Mouse (Mus musculus) CH12.LX (cell line): ENCODE results near the gene Letmd1. TPM values are rescaled to one million over a fixed set of nuclear protein-coding genes. Genes with fewer than 3 reads are reported as not detected.

Source experiments
- DNase-seq: peaks from one replicate; pipeline ENCODE4 v3.0.0-alpha.2; 2013; ENCODE audit errors: extremely low read depth
- H3K27ac ChIP-seq: 2 replicates; pipeline ENCODE4 v1.5.1; 2012; ENCODE audit warnings: low read depth, mild to moderate bottlenecking, control low read depth, moderate library complexity; ENCODE audit not compliant: insufficient read depth
- H3K27me3 ChIP-seq: replicated peaks from 2 replicates; pipeline ENCODE3; 2012; ENCODE audit warnings: inconsistent platforms
- H3K36me3 ChIP-seq, 2 experiments: replicated peaks in 1 of 2; 2 replicates each; pipeline versions ENCODE3 to v1.6.1; 2012; ENCODE audit warnings: inconsistent platforms in 1 of 2, low read length in 1 of 2, mild to moderate bottlenecking in 1 of 2, mixed read lengths in 1 of 2, moderate library complexity in 1 of 2; ENCODE audit not compliant: control insufficient read depth in 1 of 2, insufficient read depth in 1 of 2
- H3K4me1 ChIP-seq, 2 experiments: 2 replicates each; pipeline ENCODE4 v1.6.1; 2012; ENCODE audit warnings: inconsistent platforms in 1 of 2, moderate library complexity in 1 of 2; ENCODE audit not compliant: insufficient read depth in 2 of 2, control insufficient read depth in 1 of 2
- H3K4me2 ChIP-seq: 2 replicates; pipeline ENCODE4 v1.6.1; 2012; ENCODE audit warnings: low read depth, mild to moderate bottlenecking, control low read depth; ENCODE audit not compliant: poor library complexity, insufficient read depth, severe bottlenecking
- H3K4me3 ChIP-seq, 3 experiments: fragments of 150-350 bp in 1 of 3; sonication (generic) in 1 of 3; replicated peaks in 1 of 3; 2 replicates each; pipeline versions ENCODE3 to v1.5.1; 2011 to 2012; ENCODE audit warnings: low read depth in 2 of 3, low read length in 2 of 3, mild to moderate bottlenecking in 2 of 3, moderate library complexity in 2 of 3, control low read depth in 1 of 3, improper control_type of control experiment in 1 of 3, inconsistent platforms in 1 of 3, mixed read lengths in 1 of 3; ENCODE audit not compliant: poor library complexity in 1 of 3
- H3K79me2 ChIP-seq: replicated peaks from 2 replicates; pipeline ENCODE4 v1.6.1; 2012; ENCODE audit warnings: mild to moderate bottlenecking, moderate library complexity; ENCODE audit not compliant: control insufficient read depth, poor library complexity, insufficient read depth, severe bottlenecking; ENCODE audit errors: extremely low read depth
- H3K9ac ChIP-seq: 2 replicates; pipeline ENCODE4 v1.6.1; 2012; ENCODE audit warnings: low read depth, mild to moderate bottlenecking, control low read depth, moderate library complexity; ENCODE audit not compliant: insufficient read depth
- H3K9me3 ChIP-seq: replicated peaks from 2 replicates; pipeline ENCODE3; 2012; ENCODE audit warnings: low read length, inconsistent platforms, mixed read lengths
- BHLHE40 ChIP-seq: IDR thresholded peaks from 2 replicates; pipeline ENCODE4 v1.6.1; 2011; ENCODE audit warnings: mild to moderate bottlenecking, low read depth, low read length, improper control_type of control experiment
- CHD2 ChIP-seq: IDR thresholded peaks from 2 replicates; pipeline ENCODE4 v1.6.1; 2011; ENCODE audit warnings: low read length, improper control_type of control experiment
- E2F4 ChIP-seq: IDR thresholded peaks from 2 replicates; pipeline ENCODE4 v1.6.1; 2011; ENCODE audit warnings: low read depth, low read length, improper control_type of control experiment; ENCODE audit not compliant: insufficient replicate concordance
- ELF1 ChIP-seq: IDR thresholded peaks from 2 replicates; pipeline ENCODE4 v1.6.1; 2014; ENCODE audit warnings: low read depth, mild to moderate bottlenecking, inconsistent platforms, low read length, improper control_type of control experiment
- EP300 ChIP-seq: IDR thresholded peaks from 2 replicates; pipeline ENCODE4 v1.6.1; 2011; ENCODE audit warnings: low read length, improper control_type of control experiment
- GABPA ChIP-seq: IDR thresholded peaks from 2 replicates; pipeline ENCODE4 v1.6.1; 2012; ENCODE audit warnings: low read depth, low read length, improper control_type of control experiment, inconsistent platforms; ENCODE audit not compliant: insufficient replicate concordance
- MEF2A ChIP-seq: IDR thresholded peaks from 2 replicates; pipeline ENCODE4 v1.6.1; 2014; ENCODE audit warnings: low read depth, mild to moderate bottlenecking, inconsistent platforms, low read length, improper control_type of control experiment, borderline replicate concordance
- MXI1 ChIP-seq: IDR thresholded peaks from 2 replicates; pipeline ENCODE4 v1.6.1; 2011; ENCODE audit warnings: mild to moderate bottlenecking, low read depth, low read length, improper control_type of control experiment
- MYC ChIP-seq: IDR thresholded peaks from 2 replicates; pipeline ENCODE4 v1.6.1; 2011; ENCODE audit warnings: low read depth, mild to moderate bottlenecking, improper control_type of control experiment, low read length
- NELFE ChIP-seq: IDR thresholded peaks from 2 replicates; pipeline ENCODE4 v1.6.1; 2011; ENCODE audit warnings: low read depth, low read length, improper control_type of control experiment
- PAX5 ChIP-seq: IDR thresholded peaks from 2 replicates; pipeline ENCODE4 v1.6.1; 2012; ENCODE audit warnings: low read length, inconsistent platforms, mixed read lengths
- POLR2A ChIP-seq: IDR thresholded peaks from 2 replicates; pipeline ENCODE4 v1.6.1; 2011; ENCODE audit warnings: low read depth, mild to moderate bottlenecking, improper control_type of control experiment, low read length
- POLR2AphosphoS2 ChIP-seq: IDR thresholded peaks from 2 replicates; pipeline ENCODE4 v1.6.1; 2011; ENCODE audit warnings: low read depth, low read length, improper control_type of control experiment
- RCOR1 ChIP-seq: conservative IDR thresholded peaks from 2 replicates; pipeline ENCODE4 v1.6.1; 2012; ENCODE audit warnings: low read depth, mild to moderate bottlenecking, inconsistent platforms, low read length, improper control_type of control experiment
- SIN3A ChIP-seq: IDR thresholded peaks from 2 replicates; pipeline ENCODE4 v1.6.1; 2012; ENCODE audit warnings: low read length, improper control_type of control experiment, inconsistent platforms
- TCF12 ChIP-seq: IDR thresholded peaks from 2 replicates; pipeline ENCODE4 v1.6.1; 2014; ENCODE audit warnings: low read depth, mild to moderate bottlenecking, inconsistent platforms, low read length, improper control_type of control experiment
- UBTF ChIP-seq: IDR thresholded peaks from 2 replicates; pipeline ENCODE4 v1.6.1; 2012; ENCODE audit warnings: low read depth, mild to moderate bottlenecking, inconsistent platforms, low read length, improper control_type of control experiment, moderate library complexity
- USF2 ChIP-seq: conservative IDR thresholded peaks from 2 replicates; pipeline ENCODE4 v1.6.1; 2011; ENCODE audit warnings: low read depth, low read length, improper control_type of control experiment
- ZMIZ1 ChIP-seq: IDR thresholded peaks from 2 replicates; pipeline ENCODE4 v1.6.1; 2012; ENCODE audit warnings: low read depth, mild to moderate bottlenecking, inconsistent platforms, low read length, improper control_type of control experiment
- dilution Hi-C: fragments of 300-500 bp; cut with MboI; formaldehyde crosslinking; loops from 2 replicates; pipeline ENCODE4 v1.14.3; 2020; ENCODE audit warnings: low sequenced_read_pairs; ENCODE audit not compliant: extremely low pct_unique_long_range_greater_than_20kb, extremely low pct_ligation_motif_present
- in situ Hi-C: fragments of 300-500 bp; cut with MboI; formaldehyde crosslinking; loops from 3 replicates; pipeline ENCODE4 v1.14.3; 2019; ENCODE audit warnings: low sequenced_read_pairs, low pct_ligation_motif_present, low pct_unique_long_range_greater_than_20kb, mixed read lengths
- polyA plus RNA-seq: library from polyadenylated mRNA; unstranded; fragments of >175 nt; gene quantifications from 2 replicates; pipeline ENCODE4 v1.2.1, GENCODE M21; 2012; ENCODE audit warnings: low read depth; ENCODE audit not compliant: insufficient read length
- total RNA-seq, 2 experiments: library from RNA; depleted of rRNA; stranded (reverse); fragments of 300-350 nt in 1 of 2; fragments of >200 nt in 1 of 2; gene quantifications; 2 replicates each; pipeline ENCODE4 v1.2.3; 2012 to 2014

Gene Letmd1
- total and polyA plus RNA-seq, 3 experiments, result 31.4 to 51.3 (median 39.0) TPM

DNA sequence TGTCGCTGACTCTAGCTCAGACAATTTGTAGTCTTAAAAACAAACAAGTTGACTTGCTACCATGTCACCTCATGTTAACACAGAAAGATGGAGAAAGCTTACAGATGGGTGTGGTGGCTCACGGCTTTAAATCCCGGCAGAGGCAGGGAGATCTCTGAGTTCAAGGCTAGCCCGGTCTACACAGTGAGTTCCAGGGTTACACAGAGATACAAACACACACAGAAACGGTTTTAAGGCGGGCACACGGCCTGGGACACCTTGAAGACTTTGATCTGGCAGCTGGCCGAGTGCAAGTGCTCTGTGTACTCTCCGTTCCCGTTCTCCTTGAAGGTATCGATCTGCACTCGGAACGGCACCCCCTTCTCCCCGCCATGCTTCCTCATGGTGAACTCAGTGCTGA lies 51.5 kb downstream of the Letmd1 start:
- in situ Hi-C loops (no loop called here), dilution Hi-C loops (no loop called here)
- Histone ChIP-seq H3K9me3 (no peaks in the 10 kb centered on the region), H3K79me2 (no peaks in the 10 kb centered on the region), H3K27me3 (no peaks in the 10 kb centered on the region), H3K4me1 (no peaks in the 10 kb centered on the region), H3K9ac (no peak overlapping the region), H3K27ac (no peak overlapping the region), H3K4me3 (no peak overlapping the region), H3K4me2 (no peak overlapping the region), H3K36me3 (peaks cover 8 to 34% of the 10 kb centered on the region in 2 experiments)
- TF ChIP-seq BHLHE40 (no peak), MXI1 (no peak), TCF12 (no peak)
- no peak for DNase-seq

DNA sequence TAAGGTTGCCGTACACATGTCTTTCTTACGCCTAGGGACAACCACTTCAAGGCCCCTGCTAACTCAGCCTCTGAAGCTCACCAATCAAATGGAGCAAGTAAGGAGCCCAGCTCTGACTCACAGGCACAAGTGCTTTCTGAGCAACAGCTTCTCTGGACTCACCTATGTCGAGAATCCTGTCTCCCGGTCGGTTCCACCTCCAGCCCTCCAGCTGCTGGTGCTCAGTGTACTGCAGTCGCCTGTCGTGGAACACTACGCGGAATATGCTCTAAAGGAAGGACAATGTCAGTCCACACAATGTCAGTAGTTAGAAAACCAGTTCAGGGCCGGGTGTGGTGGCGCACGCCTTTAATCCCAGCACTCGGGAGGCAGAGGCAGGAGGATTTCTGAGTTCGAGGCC lies 56.6 kb downstream of the Letmd1 start:
- Histone ChIP-seq H3K27me3 (no peaks in the 10 kb centered on the region), H3K4me1 (peaks cover 0 to 3% of the 10 kb centered on the region in 2 experiments; a peak in 1 of 4 replicates), H3K27ac (no peak overlapping the region), H3K79me2 (no peaks in the 10 kb centered on the region), H3K9ac (no peak overlapping the region), H3K4me3 (no peak overlapping the region), H3K4me2 (no peak overlapping the region), H3K9me3 (no peaks in the 10 kb centered on the region), H3K36me3 (peaks cover 0 to 22% of the 10 kb centered on the region in 2 experiments)
- dilution Hi-C loops (no loop called here), in situ Hi-C loops (no loop called here)
- TF ChIP-seq MEF2A, result no peak
- DNase-seq, result no peak

DNA sequence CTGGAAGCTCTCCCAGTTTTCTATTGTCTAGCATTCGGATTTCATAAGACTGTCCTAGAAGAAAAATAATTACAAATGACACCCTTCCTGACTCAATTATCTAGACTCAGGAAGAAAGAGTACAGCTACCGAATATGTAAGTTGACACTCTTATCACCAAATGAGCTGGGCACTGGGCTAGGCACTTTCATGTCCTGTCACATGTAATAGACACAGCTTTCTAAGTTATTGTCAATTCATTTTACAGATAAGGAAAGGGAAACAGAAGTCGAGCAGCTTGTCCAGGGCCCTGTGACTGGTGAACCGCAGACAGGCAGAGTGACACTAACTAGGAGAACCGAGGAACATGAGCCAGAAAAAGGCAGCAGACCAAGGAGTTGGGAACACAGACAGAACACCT lies 59.1 kb downstream of the Letmd1 start:
- H3K79me2 ChIP-seq, result no peaks in the 10 kb centered on the region
- H3K4me3 ChIP-seq, result no peak overlapping the region
- H3K36me3 ChIP-seq, result peaks cover 0 to 23% of the 10 kb centered on the region in 2 experiments
- in situ Hi-C loops, result no loop called here
- H3K4me1 ChIP-seq, result peaks cover 0 to 3% of the 10 kb centered on the region in 2 experiments; a peak in 1 of 4 replicates
- H3K27ac ChIP-seq, result no peak overlapping the region
- H3K27me3 ChIP-seq, result no peaks in the 10 kb centered on the region
- no peak for TF ChIP-seq MYC
- TF ChIP-seq NELFE, result no peak
- no peak for TF ChIP-seq USF2
- TF ChIP-seq SIN3A, result no peak
- TF ChIP-seq EP300, result no peak
- no peak for TF ChIP-seq POLR2A
- no peak for TF ChIP-seq PAX5
- no peak for TF ChIP-seq CHD2
- TF ChIP-seq POLR2AphosphoS2, result no peak
- TF ChIP-seq ZMIZ1, result no peak
- no peak for TF ChIP-seq ELF1
- TF ChIP-seq RCOR1, result no peak
- TF ChIP-seq E2F4, result no peak
- no peak for TF ChIP-seq UBTF
- no peak for TF ChIP-seq TCF12
- TF ChIP-seq GABPA, result no peak
- no peaks in the 10 kb centered on the region for H3K9me3 ChIP-seq
- no peak for DNase-seq
- dilution Hi-C loops, result no loop called here
- H3K9ac ChIP-seq, result no peak overlapping the region
- H3K4me2 ChIP-seq, result no peak overlapping the region
